Mouse (Mus musculus) erythroid progenitor cell, adult 5-6 weeks (primary cell): ENCODE results near the gene Atat1. TPM values are rescaled to one million over a fixed set of nuclear protein-coding genes. Genes with fewer than 3 reads are reported as not detected.
"Not testable (repeated sequence)": the region's sequence is repeated elsewhere in the genome, so short reads cannot be mapped to it uniquely, and the experiment has no call there.

Source experiments
- ATAC-seq: replicated peaks from 2 replicates; pipeline ENCODE4 v1.8.0; 2016; ENCODE audit warnings: moderate number of reproducible peaks, mild to moderate bottlenecking, moderate TSS enrichment, inconsistent platforms; ENCODE audit not compliant: poor library complexity, low FRiP score, severe bottlenecking
- total RNA-seq, 2 experiments: library from RNA; stranded (forward) in 1 of 2; stranded (reverse) in 1 of 2; fragments of 150-400 nt in 1 of 2; fragments of 186-747, 209-891 nt in 1 of 2; gene quantifications; 2 replicates each; pipeline versions ENCODE4 v1.2.3 to v1.2.4; 2015 to 2017; ENCODE audit warnings: low replicate concordance in 2 of 2

Atat1 gene
- total RNA-seq (2015; ENCODE audit: low replicate concordance) = 7.6 and 26.0 TPM in 2 replicates
- total RNA-seq (2017; ENCODE audit: low replicate concordance) = 3.0 and 4.0 TPM in 2 replicates

DNA sequence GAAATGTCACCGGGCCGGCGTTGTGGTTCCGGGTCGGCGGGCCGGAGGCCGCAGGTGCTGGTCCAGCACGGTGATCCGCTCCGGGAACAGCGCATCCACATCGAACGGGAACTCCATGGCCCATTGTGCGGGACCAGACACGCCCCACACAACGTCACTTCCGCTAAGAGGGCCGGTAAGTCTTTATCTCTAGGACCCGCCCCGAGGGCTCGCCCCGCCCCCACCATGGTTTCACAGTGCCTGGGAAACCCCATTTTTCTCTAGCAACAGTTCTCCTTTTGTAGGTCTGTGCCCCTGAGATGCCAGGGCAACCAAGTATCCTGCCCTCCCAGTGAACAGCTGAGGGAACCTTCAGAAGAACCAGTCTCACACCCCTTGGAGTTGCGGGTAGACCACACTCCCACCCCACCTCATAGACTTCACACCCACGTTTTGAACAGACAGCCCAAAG lies at the start of gene Atat1:
Atat1 (minus strand) TSS at position 157 of the 451 bp plus-strand sequence.
- ATAC-seq = peak; percentile 96

DNA sequence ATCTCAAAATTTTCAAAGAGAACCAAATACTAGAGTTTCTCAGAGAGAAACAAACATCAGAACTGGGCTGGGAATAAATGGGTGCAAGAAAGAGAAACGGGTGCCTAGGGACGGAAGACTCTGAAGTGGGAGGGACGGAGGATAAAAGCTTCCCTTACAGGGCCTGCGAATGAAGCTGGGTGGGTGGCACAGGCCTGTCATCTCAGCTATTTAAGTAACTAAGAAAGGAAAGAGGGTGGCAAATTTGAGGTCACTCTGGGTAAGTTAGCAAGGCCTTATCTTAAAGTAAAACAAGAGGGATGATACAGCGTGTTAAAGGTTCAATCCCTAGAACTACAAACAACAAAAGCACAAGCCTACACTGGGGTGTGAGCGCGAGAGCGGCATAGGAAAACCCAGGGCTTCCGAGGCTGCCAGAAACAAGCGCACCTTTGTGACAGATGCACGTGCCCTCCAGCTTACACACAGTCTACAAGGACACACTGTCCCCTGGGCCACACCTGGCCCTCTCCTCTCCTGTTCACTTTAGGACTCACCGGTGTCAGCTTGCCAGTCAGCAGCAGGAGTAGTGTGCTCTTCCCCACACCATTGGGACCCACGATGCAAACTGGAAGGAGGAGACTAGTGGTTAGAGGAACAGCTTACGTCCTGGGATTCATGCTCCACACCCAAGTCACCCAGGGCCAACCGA lies 48.8 kb upstream of the Atat1 start:
- no peak for ATAC-seq

DNA sequence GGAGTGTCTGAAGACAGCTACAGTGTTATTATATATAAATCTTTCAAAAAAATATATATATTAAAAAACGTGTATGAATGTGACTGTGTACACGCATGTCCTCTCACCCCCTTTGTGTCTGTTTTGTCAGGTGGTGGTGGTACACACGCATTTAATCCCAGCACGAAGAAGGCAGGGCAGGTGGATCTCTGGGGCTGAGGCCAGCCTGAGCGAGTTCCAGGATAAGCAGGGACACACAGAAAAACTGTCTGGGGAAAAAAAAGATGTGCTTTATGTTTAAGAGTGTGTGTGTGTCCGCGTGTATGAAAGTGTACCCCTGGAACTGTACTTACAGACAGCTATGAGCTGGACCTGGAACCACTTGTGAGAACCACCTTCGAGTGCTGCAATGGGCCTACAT lies 44.8 kb upstream of the Atat1 start:
- no peak for ATAC-seq

DNA sequence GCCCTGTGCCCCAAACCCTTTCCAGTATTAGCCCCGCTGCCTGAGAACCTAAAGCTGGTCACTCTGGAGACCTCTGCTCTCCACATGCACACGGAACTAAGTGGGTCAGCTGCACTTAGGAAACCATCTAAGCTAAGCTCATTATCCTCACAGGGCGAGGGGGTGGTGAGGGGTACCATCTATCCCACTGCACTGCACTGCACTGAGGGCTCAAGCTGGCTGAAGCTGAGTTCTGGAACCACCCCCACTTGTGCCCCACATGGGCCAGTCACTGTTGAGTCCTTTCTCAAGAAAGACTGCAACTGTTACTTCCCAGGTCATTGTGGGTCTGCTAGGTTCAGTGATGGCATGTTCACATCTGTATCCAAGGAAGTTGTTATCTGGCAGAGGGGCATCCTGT lies 42.7 kb upstream of the Atat1 start:
- 0 out of 2 replicates have a peak, but pooled peaks have one; percentile 40 for ATAC-seq

DNA sequence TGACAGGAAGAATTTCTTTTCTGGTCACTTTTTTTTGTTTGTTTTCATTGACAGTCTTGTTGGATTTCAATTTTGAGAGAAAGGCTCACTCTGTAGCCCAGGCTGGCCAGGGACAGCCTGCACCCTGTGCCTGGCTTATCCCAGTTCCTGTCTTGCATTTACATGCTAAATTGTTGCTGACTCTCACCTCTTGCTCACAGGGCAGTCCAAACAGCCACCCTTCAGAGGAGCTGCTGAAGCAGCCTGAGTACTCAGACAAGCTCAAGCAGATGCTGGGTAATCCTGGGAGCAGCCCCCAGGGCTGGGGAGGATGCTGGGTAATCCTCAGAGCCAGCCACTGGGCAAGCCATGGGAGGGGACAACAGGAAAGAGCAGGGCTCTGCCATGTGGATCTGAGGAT lies 41.1 kb upstream of the Atat1 start:
- not testable (repeated sequence) for ATAC-seq

DNA sequence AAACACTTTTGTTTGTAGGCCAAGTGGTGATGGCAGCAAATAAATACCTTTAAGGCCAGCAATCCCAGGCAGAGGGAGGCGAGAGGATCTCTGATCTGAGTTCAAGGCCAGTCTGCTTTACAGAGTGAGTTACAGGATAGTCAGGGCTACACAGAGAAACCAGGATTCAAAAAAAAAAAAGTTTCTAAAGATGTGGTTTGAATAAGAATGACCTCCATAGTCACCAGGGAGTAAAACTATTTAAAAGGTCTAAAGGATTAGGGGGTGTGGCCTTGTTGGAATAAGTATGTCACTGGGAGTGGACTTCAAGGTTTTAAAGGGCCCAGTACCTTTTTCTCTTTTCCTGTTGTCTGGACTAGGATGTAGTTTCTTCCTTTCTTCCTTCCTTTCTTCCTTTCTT lies 30.1 kb upstream of the Atat1 start:
- no peak for ATAC-seq

DNA sequence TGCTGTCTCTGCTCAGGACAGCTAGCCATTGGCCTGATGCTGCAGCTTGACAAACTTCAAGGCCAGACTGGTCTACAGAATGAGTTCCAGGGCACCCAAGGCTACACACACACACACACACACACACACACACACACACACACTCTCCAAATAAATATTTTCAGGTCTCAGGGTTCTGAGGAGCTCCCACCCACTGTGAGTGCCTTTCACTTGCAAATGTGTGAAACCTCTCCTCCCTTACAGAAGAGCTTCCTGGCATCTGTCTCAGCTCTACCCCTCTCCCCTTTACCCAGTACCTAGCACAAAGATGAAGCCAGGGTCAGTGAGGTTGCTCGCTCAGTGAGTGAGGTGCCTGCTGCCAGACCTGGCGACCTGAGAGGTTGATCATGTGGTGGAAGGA lies 29.2 kb upstream of the Atat1 start:
- ATAC-seq = no peak

DNA sequence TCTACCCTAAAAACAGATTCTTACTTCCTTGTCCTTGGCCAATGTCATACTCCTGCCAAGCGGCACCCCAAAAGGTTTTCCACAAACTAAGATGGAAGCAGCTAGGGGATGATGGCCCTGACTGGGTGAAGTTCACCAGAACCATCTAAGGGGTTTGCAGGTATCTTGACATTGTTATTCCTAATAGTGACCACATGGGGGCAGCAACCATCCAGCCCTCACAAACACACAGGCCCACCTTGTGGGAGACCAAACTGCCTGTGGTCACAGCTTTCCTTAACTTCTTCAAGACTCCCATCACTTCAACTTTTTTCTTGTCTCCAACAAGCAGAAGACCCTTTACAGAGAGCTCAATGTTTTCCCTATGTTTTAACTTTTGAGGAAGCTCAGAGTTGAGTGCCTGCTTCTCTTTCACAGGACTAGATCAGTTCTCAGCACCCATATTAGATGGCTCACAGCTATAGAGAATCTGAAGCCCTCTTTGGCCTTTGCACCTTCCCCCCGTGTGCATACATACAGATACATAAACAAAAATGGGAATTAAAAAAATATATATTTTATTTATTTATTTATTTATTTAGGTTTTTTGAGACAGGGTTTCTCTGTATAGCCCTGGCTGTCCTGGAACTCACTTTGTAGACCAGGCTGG lies 27.9 kb upstream of the Atat1 start:
- peak; percentile 96 for ATAC-seq

DNA sequence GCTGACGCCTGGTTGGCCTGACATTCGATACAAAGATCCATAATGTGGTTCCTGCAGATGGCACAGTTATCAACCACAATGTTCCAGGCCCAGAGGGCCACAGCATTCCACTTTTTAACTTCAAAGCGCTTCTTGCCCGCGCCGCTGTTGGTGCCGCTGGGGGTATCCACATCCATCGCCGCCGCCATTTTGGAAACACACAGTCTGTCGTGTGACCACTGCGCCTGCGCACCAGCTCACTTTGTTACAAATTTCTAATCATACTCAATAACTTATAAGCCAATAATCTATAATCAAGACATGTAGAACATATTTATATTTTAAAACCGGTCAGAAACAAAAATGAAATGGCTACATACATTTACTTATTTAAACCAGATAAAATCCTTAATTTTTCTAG lies 25.9 kb upstream of the Atat1 start:
- ATAC-seq = peak; percentile 95

DNA sequence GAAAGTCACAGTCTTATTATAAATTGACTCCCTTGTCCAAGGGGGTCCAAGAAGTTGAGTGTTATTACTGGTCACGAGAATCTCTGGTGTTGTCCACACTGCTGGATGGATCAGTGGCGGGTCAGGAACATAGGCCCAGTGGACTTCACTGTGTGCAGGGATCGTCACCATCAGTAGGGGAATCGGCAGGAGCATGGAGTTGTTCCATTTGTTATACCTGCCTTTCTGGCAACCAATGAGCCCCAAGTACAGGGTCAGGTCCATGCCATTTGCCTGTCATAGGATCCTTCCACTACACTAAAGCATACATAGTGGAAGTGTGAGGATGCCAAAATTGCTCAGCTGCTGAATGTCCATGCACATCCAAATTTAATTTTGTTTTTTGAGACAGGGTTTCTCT lies 22.7 kb upstream of the Atat1 start:
- ATAC-seq = no peak

DNA sequence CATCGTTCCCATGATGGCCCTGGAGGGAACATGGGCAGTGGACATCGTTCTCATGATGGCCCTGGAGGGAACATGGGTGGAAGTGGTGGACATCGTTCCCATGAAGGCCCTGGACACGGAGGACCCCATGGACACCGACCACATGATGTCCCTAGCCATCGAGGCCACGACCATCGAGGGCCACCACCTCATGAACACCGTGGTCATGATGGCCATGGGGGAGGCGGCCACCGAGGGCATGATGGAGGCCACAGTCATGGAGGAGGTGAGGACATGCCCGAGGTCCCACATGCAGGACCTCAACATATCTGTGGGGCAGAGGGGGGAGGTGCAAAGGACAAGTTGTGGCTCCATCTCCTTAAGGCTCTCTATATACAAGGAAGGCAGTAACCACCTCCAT lies 20.8 kb upstream of the Atat1 start:
- ATAC-seq = no peak

DNA sequence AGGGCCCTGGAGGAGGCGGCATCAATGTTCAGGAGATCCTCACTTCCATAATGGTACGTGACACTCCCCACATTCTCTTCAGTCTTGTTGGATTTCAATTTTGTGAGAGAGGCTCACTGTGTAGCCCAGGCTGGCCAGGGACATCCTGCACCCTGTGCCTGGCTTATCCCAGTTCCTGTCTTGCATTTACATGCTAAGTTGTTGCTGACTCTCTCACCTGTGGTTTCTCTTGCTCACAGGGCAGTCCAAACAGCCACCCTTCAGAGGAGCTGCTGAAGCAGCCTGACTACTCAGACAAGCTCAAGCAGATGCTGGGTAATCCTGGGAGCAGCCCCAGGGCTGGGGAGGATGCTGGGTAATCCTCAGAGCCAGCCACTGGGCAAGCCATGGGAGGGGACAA lies 19.7 kb upstream of the Atat1 start:
- no peak for ATAC-seq

DNA sequence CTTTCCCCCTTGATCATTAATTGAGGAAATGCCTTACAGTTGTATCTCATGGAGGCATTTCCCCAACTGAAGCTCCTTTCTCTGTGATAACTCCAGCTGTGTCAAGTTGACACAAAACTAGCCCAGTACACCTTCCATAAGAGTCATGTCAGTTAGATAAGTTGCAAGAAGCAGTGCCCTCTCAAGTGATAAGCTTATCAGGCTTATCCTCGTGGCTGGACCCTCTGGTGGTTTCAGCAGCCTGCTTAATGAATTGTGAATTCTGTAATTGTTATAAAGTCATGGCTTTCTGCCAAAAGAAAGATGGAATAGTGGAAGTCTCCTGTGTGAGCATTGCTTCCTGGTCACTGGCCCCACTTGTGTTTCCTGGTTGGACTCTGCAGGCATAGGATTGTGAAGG lies 17.6 kb upstream of the Atat1 start:
- peak; percentile 40; the same call in 1 of the 2 replicates for ATAC-seq

DNA sequence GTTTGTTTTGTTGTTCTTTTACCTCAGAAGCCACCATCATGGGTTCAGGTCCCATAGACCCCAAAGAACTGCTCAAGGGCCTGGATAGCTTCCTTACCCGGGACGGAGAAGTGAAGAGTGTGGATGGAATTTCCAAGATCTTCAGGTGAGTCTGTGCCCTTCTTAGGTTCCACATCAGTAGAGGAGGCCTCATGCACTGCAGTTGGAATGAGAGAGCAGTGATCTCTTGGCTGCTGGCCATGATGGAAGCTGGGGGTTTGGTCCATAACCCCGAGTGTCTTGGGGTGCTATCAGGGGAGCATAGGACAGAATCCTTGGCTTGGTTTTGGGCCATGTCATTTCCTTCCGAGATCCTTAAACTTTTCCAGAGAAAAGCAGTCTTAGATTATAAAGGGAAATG lies 13.4 kb upstream of the Atat1 start:
- ATAC-seq = no peak

DNA sequence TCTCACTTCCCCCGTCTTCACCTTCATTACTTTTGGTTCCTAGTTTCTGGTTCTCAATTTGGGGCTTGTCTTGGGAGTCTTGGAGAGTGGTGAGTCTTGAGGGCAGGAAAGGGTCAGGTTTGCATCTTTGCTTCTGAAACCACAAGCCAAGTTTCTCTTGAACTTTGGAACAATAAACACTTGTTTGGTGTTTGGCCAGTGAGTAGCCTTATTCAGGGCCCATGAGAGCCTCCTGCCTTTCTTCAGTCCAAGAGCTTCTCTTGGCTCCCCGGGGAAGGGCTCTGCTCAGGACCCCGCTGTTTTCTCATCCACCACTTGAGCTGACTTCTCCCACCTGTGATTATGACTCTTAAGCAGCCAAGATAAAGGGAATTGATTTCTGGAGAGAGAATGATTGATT lies 12.7 kb upstream of the Atat1 start:
- ATAC-seq = no peak

DNA sequence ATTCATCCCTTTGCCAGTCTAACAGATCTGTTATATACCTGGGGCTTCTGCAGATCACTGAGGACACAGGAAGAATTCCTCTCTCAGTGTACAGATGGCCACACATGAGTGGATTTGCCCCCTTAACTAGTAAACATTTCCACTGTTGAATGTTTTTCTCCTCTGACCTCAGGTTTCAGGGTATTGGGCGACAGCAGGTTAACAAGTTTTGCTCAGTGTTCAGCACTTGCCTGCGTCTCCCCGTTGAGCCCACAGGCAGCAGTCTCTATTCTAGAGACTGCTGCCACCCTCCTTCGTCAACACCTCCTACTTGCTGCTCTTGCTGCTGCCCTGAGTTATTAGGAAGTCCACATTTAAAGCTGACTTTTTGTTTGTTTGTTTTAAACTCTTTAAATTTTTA lies 11.8 kb upstream of the Atat1 start:
- ATAC-seq = no peak

DNA sequence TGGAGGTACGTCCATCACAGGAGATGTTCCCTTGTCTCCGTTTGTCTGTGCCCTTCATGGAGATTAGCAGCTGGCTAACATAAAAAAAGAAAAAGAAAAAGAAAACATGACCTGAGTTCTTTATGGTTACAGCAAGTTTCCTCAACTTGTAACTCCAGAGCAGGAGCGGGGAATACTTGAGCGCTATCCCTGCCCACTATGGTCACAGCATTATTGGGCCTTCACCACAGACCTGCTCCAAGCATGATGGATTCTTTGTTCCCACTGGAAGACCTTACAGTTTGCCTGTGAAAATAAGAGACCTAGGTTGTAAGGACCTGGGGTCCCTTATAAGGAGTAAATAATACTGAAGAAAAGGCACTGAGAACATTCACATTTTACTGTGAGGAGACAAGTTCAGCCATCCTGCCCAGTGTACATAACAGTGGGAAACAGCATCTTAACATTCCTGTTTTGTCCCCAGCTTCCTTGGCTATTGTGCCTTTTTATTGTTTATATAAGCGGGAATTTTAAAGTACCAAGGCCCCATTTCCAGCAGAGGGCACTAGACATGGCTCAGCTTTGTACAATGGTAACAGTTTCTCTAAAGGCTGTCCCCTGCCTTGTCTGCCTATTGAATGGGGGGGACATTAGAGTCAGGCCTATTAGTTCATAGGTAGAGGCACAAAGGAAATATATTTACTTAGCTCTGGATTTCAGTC lies 11.1 kb upstream of the Atat1 start:
- ATAC-seq = no peak

DNA sequence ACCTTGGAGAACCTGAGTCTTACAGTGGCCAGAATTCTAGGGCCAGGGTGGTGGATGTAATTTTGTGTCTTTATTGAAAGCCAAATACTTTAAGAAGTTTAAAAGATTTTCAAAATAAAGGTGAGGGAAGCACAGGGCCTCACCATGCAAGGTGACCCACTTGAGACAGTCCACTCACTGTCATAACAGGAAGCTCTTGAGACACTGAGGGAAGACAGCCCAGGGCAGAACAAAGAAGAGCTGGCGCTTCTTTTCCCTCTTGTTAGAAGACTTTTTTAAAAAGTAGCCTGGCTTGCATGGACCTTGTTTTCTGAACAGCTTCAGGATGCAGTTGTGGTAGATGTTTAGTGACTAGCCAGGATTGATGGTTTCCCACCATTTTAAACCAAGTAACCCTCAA lies 10.5 kb upstream of the Atat1 start:
- ATAC-seq = no peak

DNA sequence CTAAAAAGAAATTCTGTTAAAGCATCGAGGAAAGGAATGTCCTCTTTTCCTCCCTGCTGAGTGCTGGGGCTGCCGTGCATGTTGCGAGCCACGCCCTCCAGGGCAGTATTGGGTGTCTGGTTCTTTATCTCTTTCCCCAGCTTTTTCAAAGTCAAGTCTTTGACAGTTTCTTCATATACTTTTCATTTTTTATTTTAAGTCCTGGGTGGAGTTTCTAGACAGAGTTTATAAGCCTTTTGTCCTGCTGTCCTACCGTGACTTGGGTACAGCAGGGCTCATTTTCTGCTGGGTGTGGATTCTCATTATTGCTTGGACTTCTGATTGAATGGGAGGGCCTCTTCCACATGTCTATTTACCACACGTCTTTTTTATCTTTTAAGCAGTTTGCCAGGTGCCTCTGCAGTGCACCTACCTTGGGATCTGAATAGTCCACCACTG lies 10.0 kb upstream of the Atat1 start:
- ATAC-seq = peak; percentile 48

DNA sequence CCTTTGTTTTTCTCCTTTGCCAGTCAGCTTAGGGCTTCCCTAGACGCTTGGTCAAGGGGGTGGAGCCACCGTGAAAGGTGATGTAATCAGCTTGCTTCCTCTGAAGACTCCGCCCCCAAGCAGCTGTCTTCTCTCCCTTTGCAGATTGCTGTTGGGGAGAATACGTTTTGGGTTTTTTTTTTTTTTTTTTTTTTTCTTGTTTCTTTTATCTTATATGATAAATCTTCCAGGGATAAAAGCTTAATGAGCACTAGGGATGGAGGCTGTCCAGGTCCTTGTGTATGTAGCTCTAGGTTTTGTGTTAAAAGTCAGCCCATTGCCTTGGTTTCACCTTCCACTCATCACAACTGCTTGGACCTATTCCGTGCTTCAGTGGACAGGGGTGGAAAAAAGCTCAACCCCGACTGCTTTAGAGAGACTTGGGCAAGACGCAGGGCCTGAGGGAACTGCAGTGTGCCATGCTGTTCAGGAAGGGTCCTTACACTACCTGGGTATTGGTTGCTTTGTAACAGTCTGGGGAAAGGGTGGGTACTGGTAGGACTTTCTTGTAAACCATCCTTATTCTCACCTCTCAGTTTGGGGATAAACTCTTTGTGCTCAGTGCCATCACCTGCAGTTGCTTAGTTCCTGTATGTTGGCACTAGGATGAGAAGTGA lies 9.3 kb upstream of the Atat1 start:
- ATAC-seq = peak; percentile 62
